Mouse (Mus musculus): ENCODE measurements around the gene Akr1b8. TPM values are rescaled to one million over a fixed set of nuclear protein-coding genes. Genes with fewer than 3 reads are reported as not detected.

The Akr1b8 gene
- polyA plus RNA-seq, 1 experiment from 2014 or later: 6.6 TPM

DNA sequence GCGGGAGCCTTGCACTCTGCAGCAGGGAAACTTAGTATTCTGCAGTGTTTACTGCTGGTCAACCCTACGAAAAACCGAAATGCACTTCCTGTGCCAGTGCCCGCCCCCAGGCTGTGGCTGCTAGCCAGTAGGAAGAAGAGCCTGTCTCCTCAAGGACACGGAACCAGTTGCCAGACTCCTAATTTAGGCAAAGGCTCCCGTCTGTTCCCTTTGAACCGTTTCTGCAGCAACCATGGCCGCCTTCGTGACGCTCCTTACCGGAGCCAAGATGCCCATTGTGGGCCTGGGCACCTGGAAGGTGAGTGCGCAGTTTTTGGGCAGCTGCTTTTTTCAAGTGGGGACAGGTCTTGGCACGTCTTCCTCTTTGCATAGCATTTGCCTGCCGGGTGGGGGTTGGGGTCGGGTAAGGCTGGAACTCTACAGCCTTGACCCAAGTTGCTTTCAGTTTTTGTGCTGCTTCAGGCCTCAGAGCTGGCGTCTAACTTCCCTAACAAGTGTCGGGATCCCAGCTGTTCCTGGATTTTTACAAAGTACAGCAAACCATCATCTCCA, 30.3 kb downstream of the Akr1b8 start, which contains the start of gene Akr1b10:
Akr1b10 (plus strand) TSS at position 109 of the 552 bp plus-strand sequence.
- 2% methylated on average over 17 of the region's 17 CpGs for WGBS
- peak; percentile 52 for ATAC-seq (ENCODE audit: insufficient read depth, low FRiP score, low read depth)
- Histone ChIP-seq H3K4me2 (peak within 1 kb of the TSS; percentile 83), H3K27ac (peak within 1 kb of the TSS; percentile 85), H3K9me3 (no peaks in the 10 kb centered on the region), H3K36me3 (no peaks in the 10 kb centered on the region), H3K9ac (peak within 1 kb of the TSS; percentile 39; the same call in 1 of the 2 replicates), H3K4me1 (peaks cover 15% of the 10 kb centered on the region), H3K27me3 (replicated peaks) (no peaks in the 10 kb centered on the region), H3K4me3 (replicated peaks) (peak within 1 kb of the TSS; percentile 52)

DNA sequence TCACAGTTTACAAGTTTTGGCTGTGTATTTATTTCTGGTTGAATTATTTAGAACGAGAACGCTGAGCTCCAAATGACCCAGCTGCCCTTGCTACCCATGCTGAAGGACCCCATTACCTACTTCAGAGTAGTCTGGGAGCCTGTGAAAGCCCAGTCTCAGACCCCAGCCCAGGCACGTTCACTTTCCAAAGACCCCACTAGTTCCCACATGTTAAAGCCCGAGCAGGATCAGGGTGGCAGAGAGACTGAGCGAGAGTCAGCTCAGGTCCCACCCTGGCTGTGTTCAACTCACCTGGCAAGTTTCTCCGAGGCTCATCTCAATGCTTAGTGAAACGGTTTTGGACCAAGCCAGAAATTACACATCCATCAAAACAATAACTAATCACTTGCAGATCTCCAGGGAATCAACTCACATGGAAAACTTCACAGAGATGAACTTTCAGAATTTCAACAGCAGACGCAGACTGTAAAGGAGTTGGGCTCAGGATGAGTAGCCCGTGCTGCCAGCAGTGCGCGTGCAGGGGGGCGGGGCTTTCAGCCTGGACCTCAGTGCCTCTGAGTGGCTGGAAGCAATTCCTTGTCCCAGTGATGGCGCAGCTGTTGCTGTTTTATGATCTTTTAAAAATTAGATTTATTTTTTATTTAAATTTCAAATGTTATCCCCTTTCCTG, 30.9 kb downstream of the Akr1b8 start:
- no peaks in the 10 kb centered on the region for H3K9me3 ChIP-seq
- H3K27ac ChIP-seq: peak overlapping the region; percentile 85
- peaks cover 15% of the 10 kb centered on the region for H3K4me1 ChIP-seq
- peak overlapping the region; percentile 83 for H3K4me2 ChIP-seq
- H3K27me3 ChIP-seq (replicated peaks): no peaks in the 10 kb centered on the region
- 4% methylated on average over 13 of the region's 13 CpGs for WGBS
- H3K4me3 ChIP-seq (replicated peaks): peak overlapping the region; percentile 52
- H3K9ac ChIP-seq: peak overlapping the region; percentile 39; the same call in 1 of the 2 replicates
- H3K36me3 ChIP-seq: no peaks in the 10 kb centered on the region
- peak; percentile 73; the same call in 1 of the 2 replicates for ATAC-seq (ENCODE audit: insufficient read depth, low FRiP score, low read depth)

- H3K4me3 ChIP-seq (replicated peaks): no peak overlapping the region
- no peak overlapping the region for H3K4me2 ChIP-seq
- H3K9ac ChIP-seq: no peak overlapping the region
- peaks cover 10% of the 10 kb centered on the region; the same call in 1 of the 2 replicates for H3K36me3 ChIP-seq
- WGBS: 77% methylated on average over 4 of the region's 4 CpGs
- no peaks in the 10 kb centered on the region for H3K27me3 ChIP-seq (replicated peaks)
- ATAC-seq (ENCODE audit: insufficient read depth, low FRiP score, low read depth): no peak
- no peaks in the 10 kb centered on the region for H3K9me3 ChIP-seq
- no peak overlapping the region for H3K27ac ChIP-seq
- peaks cover 13% of the 10 kb centered on the region; the same call in 1 of the 2 replicates for H3K4me1 ChIP-seq
Observed at GRCm38 (mm10) chr6:34388420-34389156, 34.7 kb downstream of the Akr1b8 start.

- Histone ChIP-seq H3K4me3 (replicated peaks) (no peak overlapping the region), H3K9me3 (no peaks in the 10 kb centered on the region), H3K4me1 (no peaks in the 10 kb centered on the region), H3K27ac (no peak overlapping the region), H3K36me3 (peaks cover 9% of the 10 kb centered on the region; the same call in 1 of the 2 replicates), H3K27me3 (replicated peaks) (no peaks in the 10 kb centered on the region), H3K4me2 (no peak overlapping the region), H3K9ac (no peak overlapping the region)
- no peak for ATAC-seq (ENCODE audit: insufficient read depth, low FRiP score, low read depth)
- WGBS: 70% methylated on average over 5 of the region's 5 CpGs
Observed at GRCm38 (mm10) chr6:34395897-34396296, 42.0 kb downstream of the Akr1b8 start.

DNA sequence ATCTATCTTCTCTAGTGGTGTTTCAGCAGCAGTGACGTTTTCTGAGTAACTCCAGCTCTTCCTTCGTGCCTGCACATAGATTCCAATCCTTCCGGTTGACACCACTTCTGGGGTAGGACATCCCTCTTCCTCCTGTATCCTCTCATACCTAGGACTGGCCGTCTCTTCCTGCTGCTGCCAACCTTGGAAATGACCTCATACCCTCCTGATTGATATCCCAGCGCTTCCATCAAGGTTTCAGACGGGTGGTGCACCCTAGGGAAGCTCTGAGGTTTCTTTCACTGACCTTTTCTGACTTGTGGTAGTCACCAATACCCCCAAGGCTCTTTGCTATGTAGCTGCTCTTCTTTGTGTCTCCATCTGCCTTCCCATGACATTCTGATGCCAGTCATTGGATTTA, 44.5 kb downstream of the Akr1b8 start:
- ATAC-seq (ENCODE audit: insufficient read depth, low FRiP score, low read depth): no peak
- Histone ChIP-seq H3K4me2 (no peak overlapping the region), H3K27ac (no peak overlapping the region), H3K9ac (no peak overlapping the region), H3K4me1 (no peaks in the 10 kb centered on the region), H3K36me3 (0 out of 2 replicates have a peak, but pooled peaks cover 2% of the 10 kb centered on the region), H3K9me3 (no peaks in the 10 kb centered on the region), H3K4me3 (replicated peaks) (no peak overlapping the region), H3K27me3 (replicated peaks) (no peaks in the 10 kb centered on the region)
- 84% methylated on average over 6 of the region's 6 CpGs for WGBS

DNA sequence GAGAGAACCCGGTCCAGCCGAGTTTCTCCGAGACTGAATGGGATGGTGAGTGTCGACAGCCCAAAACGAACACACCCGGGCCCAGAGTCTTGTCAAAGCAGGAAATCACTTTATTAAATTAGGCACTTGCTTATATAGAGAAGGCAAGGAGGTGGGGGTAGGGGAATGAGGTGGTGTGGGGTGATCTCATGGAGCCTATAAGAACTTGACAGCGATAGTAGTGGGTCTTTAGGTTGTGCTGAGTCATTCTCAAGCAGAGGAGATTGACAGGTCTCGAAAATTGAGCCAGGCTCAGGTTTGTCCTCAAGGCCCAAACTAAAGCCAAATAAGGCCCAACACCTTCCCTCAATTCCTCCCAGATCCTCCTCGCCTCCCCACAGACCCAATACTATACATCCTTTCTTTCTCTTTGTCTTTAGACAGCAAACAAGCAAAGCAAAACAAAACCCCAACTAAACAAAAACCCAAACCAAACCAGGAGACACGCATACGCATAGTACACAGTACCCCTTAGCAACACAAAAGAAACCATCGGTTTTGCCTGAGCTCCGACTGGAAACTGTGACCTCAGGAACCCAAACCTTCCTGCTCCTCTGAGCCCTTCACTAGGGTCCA, 45.8 kb downstream of the Akr1b8 start:
- Histone ChIP-seq H3K4me1 (no peaks in the 10 kb centered on the region), H3K9me3 (no peaks in the 10 kb centered on the region), H3K4me2 (no peak overlapping the region), H3K27ac (no peak overlapping the region), H3K4me3 (replicated peaks) (no peak overlapping the region), H3K9ac (no peak overlapping the region), H3K27me3 (replicated peaks) (no peaks in the 10 kb centered on the region), H3K36me3 (no peaks in the 10 kb centered on the region)
- ATAC-seq (ENCODE audit: insufficient read depth, low FRiP score, low read depth): no peak
- WGBS: 80% methylated on average over 13 of the region's 13 CpGs

- H3K27ac ChIP-seq: no peak overlapping the region
- WGBS: 67% methylated on average over 2 of the region's 2 CpGs
- H3K27me3 ChIP-seq (replicated peaks): no peaks in the 10 kb centered on the region
- no peaks in the 10 kb centered on the region for H3K36me3 ChIP-seq
- H3K9ac ChIP-seq: no peak overlapping the region
- no peak overlapping the region for H3K4me2 ChIP-seq
- H3K4me3 ChIP-seq (replicated peaks): no peak overlapping the region
- no peaks in the 10 kb centered on the region for H3K4me1 ChIP-seq
- no peak for ATAC-seq (ENCODE audit: insufficient read depth, low FRiP score, low read depth)
- no peaks in the 10 kb centered on the region for H3K9me3 ChIP-seq
Observed at GRCm38 (mm10) chr6:34400696-34401095, 46.8 kb downstream of the Akr1b8 start.

GRCm38 (mm10) chr6:34406746-34407145, 52.8 kb downstream of the Akr1b8 start:
- no peak for ATAC-seq (ENCODE audit: insufficient read depth, low FRiP score, low read depth)
- WGBS: 85% methylated on average over 4 of the region's 4 CpGs
- Histone ChIP-seq H3K36me3 (no peaks in the 10 kb centered on the region), H3K9me3 (no peaks in the 10 kb centered on the region), H3K4me3 (replicated peaks) (no peak overlapping the region), H3K27me3 (replicated peaks) (no peaks in the 10 kb centered on the region), H3K4me2 (no peak overlapping the region), H3K4me1 (no peaks in the 10 kb centered on the region), H3K9ac (no peak overlapping the region), H3K27ac (no peak overlapping the region)

DNA sequence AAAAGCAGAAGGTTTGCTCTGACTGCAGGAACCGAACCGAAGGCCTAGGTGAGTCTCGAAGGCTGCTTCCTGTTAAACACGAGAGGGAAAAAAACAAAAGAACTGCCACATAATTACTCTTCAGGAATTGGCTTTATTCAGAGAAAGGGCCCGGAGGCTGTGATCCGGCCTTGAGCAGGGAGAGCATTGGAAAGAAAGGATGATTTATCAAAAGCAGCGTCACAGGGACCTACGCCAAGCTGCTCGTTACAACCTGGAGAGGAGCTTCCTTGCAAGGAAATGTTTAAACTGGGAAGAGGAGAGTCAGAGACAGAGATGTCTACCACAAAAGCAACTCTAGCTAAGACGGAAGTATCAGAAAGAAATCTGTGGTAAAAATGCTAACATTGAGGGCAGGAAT, 53.5 kb downstream of the Akr1b8 start:
- H3K9ac ChIP-seq: no peak overlapping the region
- no peak overlapping the region for H3K27ac ChIP-seq
- H3K4me1 ChIP-seq: no peaks in the 10 kb centered on the region
- 69% methylated on average over 10 of the region's 10 CpGs for WGBS
- H3K4me3 ChIP-seq (replicated peaks): no peak overlapping the region
- no peaks in the 10 kb centered on the region for H3K9me3 ChIP-seq
- H3K36me3 ChIP-seq: no peaks in the 10 kb centered on the region
- no peak for ATAC-seq (ENCODE audit: insufficient read depth, low FRiP score, low read depth)
- H3K27me3 ChIP-seq (replicated peaks): no peaks in the 10 kb centered on the region
- no peak overlapping the region for H3K4me2 ChIP-seq

DNA sequence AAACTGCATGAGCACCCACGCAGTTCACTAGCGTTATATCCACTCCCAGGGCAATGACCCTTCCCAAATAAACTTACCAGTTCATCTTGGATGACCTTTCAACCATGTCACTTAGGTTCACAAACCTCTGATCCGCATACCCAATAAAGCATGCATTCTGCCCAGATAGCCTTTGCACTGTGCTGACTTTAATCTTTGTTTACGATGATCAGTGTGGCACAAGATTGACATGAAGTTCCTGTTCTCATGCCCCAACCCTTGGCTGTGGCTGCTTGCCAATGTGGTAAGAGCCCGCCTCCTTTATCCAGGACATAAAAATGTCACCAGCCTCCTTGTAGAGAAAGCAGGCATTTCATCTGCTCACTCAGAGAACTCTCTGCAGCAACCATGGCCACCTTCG, 58.1 kb downstream of the Akr1b8 start, which contains the start of gene Akr1b7:
Akr1b7 (plus strand) TSS at position 312 of the 400 bp plus-strand sequence.
- Histone ChIP-seq H3K4me3 (replicated peaks) (no peak within 1 kb of the TSS), H3K36me3 (no peaks in the 10 kb centered on the region), H3K9ac (no peak within 1 kb of the TSS), H3K4me1 (no peaks in the 10 kb centered on the region), H3K27ac (no peak within 1 kb of the TSS), H3K27me3 (replicated peaks) (no peaks in the 10 kb centered on the region), H3K9me3 (no peaks in the 10 kb centered on the region), H3K4me2 (no peak within 1 kb of the TSS)
- 52% methylated on average over 6 of the region's 6 CpGs for WGBS
- no peak for ATAC-seq (ENCODE audit: insufficient read depth, low FRiP score, low read depth)

GRCm38 (mm10) chr6:34412688-34413087, 58.8 kb downstream of the Akr1b8 start:
- no peak overlapping the region for H3K4me2 ChIP-seq
- ATAC-seq (ENCODE audit: insufficient read depth, low FRiP score, low read depth): no peak
- WGBS: 73% methylated on average over 1 of the region's 1 CpGs

More at GRCm38 (mm10) chr6:34412688-34413087, 58.8 kb downstream of the Akr1b8 start:
- no peak overlapping the region for H3K9ac ChIP-seq
- no peak overlapping the region for H3K27ac ChIP-seq
- no peak overlapping the region for H3K4me3 ChIP-seq (replicated peaks)
- no peaks in the 10 kb centered on the region for H3K36me3 ChIP-seq
- H3K27me3 ChIP-seq (replicated peaks): no peaks in the 10 kb centered on the region
- no peaks in the 10 kb centered on the region for H3K4me1 ChIP-seq
- H3K9me3 ChIP-seq: no peaks in the 10 kb centered on the region

Measured in stomach, embryonic 15.5 days (tissue).